Mouse (Mus musculus): ENCODE measurements around the gene Fa2h.

The Fa2h gene

GRCm38 (mm10) chr8:111352289-111352688 is 41.3 kb downstream of the Fa2h start:
- 0 out of 2 replicates have a peak, but pooled peaks cover 3% of the 10 kb centered on the region for H3K4me1 ChIP-seq (replicated peaks; ENCODE audit: low read depth, low read length)
- H3K27me3 ChIP-seq (ENCODE audit: insufficient read depth, low read length) = peaks cover 25% of the 10 kb centered on the region
- no peak overlapping the region for H3K4me3 ChIP-seq (replicated peaks; ENCODE audit: low read length)
- TF ChIP-seq CTCF (conservative IDR thresholded peaks at IDR 0.05; ENCODE audit: low read length) (no peak), POU5F1 (IDR thresholded peaks at IDR 0.05; ENCODE audit: borderline replicate concordance, low read length) (no peak), NANOG (IDR thresholded peaks at IDR 0.05; ENCODE audit: borderline replicate concordance, low read length) (no peak)
- H3K36me3 ChIP-seq (ENCODE audit: insufficient read depth, low read length) = no peaks in the 10 kb centered on the region
- H3K9me3 ChIP-seq (ENCODE audit: low read length) = no peaks in the 10 kb centered on the region

GRCm38 (mm10) chr8:111350577-111350976 is 43.0 kb downstream of the Fa2h start:
- Histone ChIP-seq H3K4me1 (replicated peaks; ENCODE audit: low read depth, low read length) (0 out of 2 replicates have a peak, but pooled peaks cover 3% of the 10 kb centered on the region), H3K36me3 (ENCODE audit: insufficient read depth, low read length) (no peaks in the 10 kb centered on the region), H3K4me3 (replicated peaks; ENCODE audit: low read length) (no peak overlapping the region), H3K27me3 (ENCODE audit: insufficient read depth, low read length) (peaks cover 31% of the 10 kb centered on the region), H3K9me3 (ENCODE audit: low read length) (no peaks in the 10 kb centered on the region)
- TF ChIP-seq NANOG (IDR thresholded peaks at IDR 0.05; ENCODE audit: borderline replicate concordance, low read length) (no peak), CTCF (conservative IDR thresholded peaks at IDR 0.05; ENCODE audit: low read length) (no peak), POU5F1 (IDR thresholded peaks at IDR 0.05; ENCODE audit: borderline replicate concordance, low read length) (no peak)

GRCm38 (mm10) chr8:111343225-111343624 is 50.4 kb downstream of the Fa2h start:
- Histone ChIP-seq H3K9me3 (ENCODE audit: low read length) (no peaks in the 10 kb centered on the region), H3K27me3 (ENCODE audit: insufficient read depth, low read length) (peaks cover 32% of the 10 kb centered on the region), H3K4me1 (replicated peaks; ENCODE audit: low read depth, low read length) (peaks cover 3% of the 10 kb centered on the region; the same call in 1 of the 2 replicates), H3K4me3 (replicated peaks; ENCODE audit: low read length) (no peak overlapping the region), H3K36me3 (ENCODE audit: insufficient read depth, low read length) (no peaks in the 10 kb centered on the region)
- TF ChIP-seq POU5F1 (IDR thresholded peaks at IDR 0.05; ENCODE audit: borderline replicate concordance, low read length) (no peak), CTCF (conservative IDR thresholded peaks at IDR 0.05; ENCODE audit: low read length) (peak; percentile 79), NANOG (IDR thresholded peaks at IDR 0.05; ENCODE audit: borderline replicate concordance, low read length) (no peak)

GRCm38 (mm10) chr8:111340186-111340585 is 53.4 kb downstream of the Fa2h start:
- TF ChIP-seq NANOG (IDR thresholded peaks at IDR 0.05; ENCODE audit: borderline replicate concordance, low read length) (no peak), CTCF (conservative IDR thresholded peaks at IDR 0.05; ENCODE audit: low read length) (no peak), POU5F1 (IDR thresholded peaks at IDR 0.05; ENCODE audit: borderline replicate concordance, low read length) (no peak)
- H3K9me3 ChIP-seq (ENCODE audit: low read length) = no peaks in the 10 kb centered on the region
- peaks cover 43% of the 10 kb centered on the region for H3K27me3 ChIP-seq (ENCODE audit: insufficient read depth, low read length)
- H3K4me3 ChIP-seq (replicated peaks; ENCODE audit: low read length) = no peak overlapping the region
- H3K36me3 ChIP-seq (ENCODE audit: insufficient read depth, low read length) = no peaks in the 10 kb centered on the region
- peaks cover 14% of the 10 kb centered on the region; the same call in 1 of the 2 replicates for H3K4me1 ChIP-seq (replicated peaks; ENCODE audit: low read depth, low read length)

GRCm38 (mm10) chr8:111338370-111339208 is 55.0 kb downstream of the Fa2h start:
- Histone ChIP-seq H3K4me3 (replicated peaks; ENCODE audit: low read length) (peak overlapping the region; percentile 78), H3K9me3 (ENCODE audit: low read length) (no peaks in the 10 kb centered on the region)
- no peak for TF ChIP-seq POU5F1 (IDR thresholded peaks at IDR 0.05; ENCODE audit: borderline replicate concordance, low read length)
- TF ChIP-seq CTCF (conservative IDR thresholded peaks at IDR 0.05; ENCODE audit: low read length) = no peak
- TF ChIP-seq NANOG (IDR thresholded peaks at IDR 0.05; ENCODE audit: borderline replicate concordance, low read length) = no peak

GRCm38 (mm10) chr8:111337890-111338347 is 55.7 kb downstream of the Fa2h start, which contains the start of gene Mlkl:
TSS of gene Mlkl (minus strand) at chr8:111338177.
- Histone ChIP-seq H3K4me1 (replicated peaks; ENCODE audit: low read depth, low read length) (peaks cover 14% of the 10 kb centered on the region; the same call in 1 of the 2 replicates), H3K4me3 (replicated peaks; ENCODE audit: low read length) (peak within 1 kb of the TSS; percentile 78), H3K36me3 (ENCODE audit: insufficient read depth, low read length) (no peaks in the 10 kb centered on the region), H3K9me3 (ENCODE audit: low read length) (no peaks in the 10 kb centered on the region), H3K27me3 (ENCODE audit: insufficient read depth, low read length) (peaks cover 63% of the 10 kb centered on the region)
- TF ChIP-seq POU5F1 (IDR thresholded peaks at IDR 0.05; ENCODE audit: borderline replicate concordance, low read length) (no peak), NANOG (IDR thresholded peaks at IDR 0.05; ENCODE audit: borderline replicate concordance, low read length) (no peak), CTCF (conservative IDR thresholded peaks at IDR 0.05; ENCODE audit: low read length) (no peak)

More at GRCm38 (mm10) chr8:111338370-111339208, 55.0 kb downstream of the Fa2h start:
- Histone ChIP-seq H3K4me1 (replicated peaks; ENCODE audit: low read depth, low read length) (peaks cover 14% of the 10 kb centered on the region; the same call in 1 of the 2 replicates), H3K27me3 (ENCODE audit: insufficient read depth, low read length) (peaks cover 58% of the 10 kb centered on the region), H3K36me3 (ENCODE audit: insufficient read depth, low read length) (no peaks in the 10 kb centered on the region)

GRCm38 (mm10) chr8:111337311-111337889 is 56.2 kb downstream of the Fa2h start:
- Histone ChIP-seq H3K4me3 (replicated peaks; ENCODE audit: low read length) (peak overlapping the region; percentile 78), H3K9me3 (ENCODE audit: low read length) (no peaks in the 10 kb centered on the region), H3K4me1 (replicated peaks; ENCODE audit: low read depth, low read length) (peaks cover 14% of the 10 kb centered on the region; the same call in 1 of the 2 replicates), H3K27me3 (ENCODE audit: insufficient read depth, low read length) (peaks cover 67% of the 10 kb centered on the region), H3K36me3 (ENCODE audit: insufficient read depth, low read length) (no peaks in the 10 kb centered on the region)
- no peak for TF ChIP-seq CTCF (conservative IDR thresholded peaks at IDR 0.05; ENCODE audit: low read length)
- no peak for TF ChIP-seq NANOG (IDR thresholded peaks at IDR 0.05; ENCODE audit: borderline replicate concordance, low read length)
- no peak for TF ChIP-seq POU5F1 (IDR thresholded peaks at IDR 0.05; ENCODE audit: borderline replicate concordance, low read length)

- Histone ChIP-seq H3K4me3 (replicated peaks; ENCODE audit: low read length) (no peak overlapping the region), H3K4me1 (replicated peaks; ENCODE audit: low read depth, low read length) (peaks cover 14% of the 10 kb centered on the region; the same call in 1 of the 2 replicates), H3K27me3 (ENCODE audit: insufficient read depth, low read length) (peaks cover 68% of the 10 kb centered on the region), H3K36me3 (ENCODE audit: insufficient read depth, low read length) (no peaks in the 10 kb centered on the region), H3K9me3 (ENCODE audit: low read length) (no peaks in the 10 kb centered on the region)
- peak; percentile 9; the same call in 1 of the 2 replicates for TF ChIP-seq CTCF (conservative IDR thresholded peaks at IDR 0.05; ENCODE audit: low read length)
- TF ChIP-seq NANOG (IDR thresholded peaks at IDR 0.05; ENCODE audit: borderline replicate concordance, low read length) = no peak
These were observed 56.9 kb downstream of the Fa2h start for GRCm38 (mm10) chr8:111336692-111337091.

Measured in E14TG2a.4 (cell line).